Mouse (Mus musculus) intestine, postnatal 0 days (tissue): ENCODE results near the gene Spata13. TPM values are rescaled to one million over a fixed set of nuclear protein-coding genes. Genes with fewer than 3 reads are reported as not detected.

Experiments used
- ATAC-seq: fragments of 200-750 bp; cut with Nextera tagmentation; 2 replicates; pipeline ENCODE4 v1.8.0; 2017; ENCODE audit warnings: mild to moderate bottlenecking, moderate TSS enrichment, moderate library complexity
- H3K27ac ChIP-seq: fragments of 300-500 bp; sonication (generic); 2 replicates; pipeline ENCODE4 v1.5.1; 2014; ENCODE audit warnings: mild to moderate bottlenecking, low read depth, low read length, moderate library complexity
- H3K27me3 ChIP-seq: fragments of 300-500 bp; sonication (generic); replicated peaks from 2 replicates; pipeline ENCODE4 v1.6.1; 2014; ENCODE audit warnings: low read length, mixed read lengths; ENCODE audit not compliant: control insufficient read depth, insufficient read depth
- H3K36me3 ChIP-seq: fragments of 300-500 bp; sonication (generic); 2 replicates; pipeline ENCODE4 v1.6.1; 2014; ENCODE audit warnings: mild to moderate bottlenecking, moderate library complexity; ENCODE audit not compliant: control insufficient read depth, insufficient read depth
- H3K4me1 ChIP-seq: fragments of 300-500 bp; sonication (generic); replicated peaks from 2 replicates; pipeline ENCODE4 v1.6.1; 2014; ENCODE audit warnings: antibody characterized with exemption, low read length, mixed read lengths; ENCODE audit not compliant: control insufficient read depth, insufficient read depth
- H3K4me2 ChIP-seq: fragments of 300-500 bp; sonication (generic); replicated peaks from 2 replicates; pipeline ENCODE4 v1.6.1; 2014; ENCODE audit warnings: low read depth, mild to moderate bottlenecking, moderate library complexity
- H3K4me3 ChIP-seq: fragments of 300-500 bp; sonication (generic); 2 replicates; pipeline ENCODE4 v1.5.1; 2014; ENCODE audit warnings: low read depth, low read length
- H3K9ac ChIP-seq: fragments of 300-500 bp; sonication (generic); 2 replicates; pipeline ENCODE4 v1.6.1; 2014; ENCODE audit warnings: mild to moderate bottlenecking, low read depth, low read length
- H3K9me3 ChIP-seq: fragments of 300-500 bp; sonication (generic); 2 replicates; pipeline ENCODE4 v1.6.1; 2016; ENCODE audit warnings: mixed run types; ENCODE audit not compliant: control insufficient read depth
- CTCF ChIP-seq: sonication (generic); IDR thresholded peaks from 2 replicates; pipeline ENCODE4 v1.5.1; 2016; ENCODE audit warnings: low read depth, mild to moderate bottlenecking, control low read depth, antibody characterized with exemption, moderate library complexity
- WGBS: fragments of 180-500 bp; shearing (Covaris S2); extraction: QIAGEN DNeasy Blood & Tissue Kit; methylation state at CpG from one replicate; pipeline ENCODE4 v1.1.7; 2014; 5-methylcytosine and 5-hydroxymethylcytosine counted together
- polyA plus RNA-seq: library from polyadenylated mRNA; unstranded; fragments of >200 nt; fragmentation: Nextera tagmentation; extraction: Ambion mirVana; gene quantifications from 2 replicates; pipeline ENCODE4 v1.2.1, GENCODE M21; 2015

Spata13 gene
- polyA plus RNA-seq, 1 experiment from 2014 or later = 10.2 TPM

DNA sequence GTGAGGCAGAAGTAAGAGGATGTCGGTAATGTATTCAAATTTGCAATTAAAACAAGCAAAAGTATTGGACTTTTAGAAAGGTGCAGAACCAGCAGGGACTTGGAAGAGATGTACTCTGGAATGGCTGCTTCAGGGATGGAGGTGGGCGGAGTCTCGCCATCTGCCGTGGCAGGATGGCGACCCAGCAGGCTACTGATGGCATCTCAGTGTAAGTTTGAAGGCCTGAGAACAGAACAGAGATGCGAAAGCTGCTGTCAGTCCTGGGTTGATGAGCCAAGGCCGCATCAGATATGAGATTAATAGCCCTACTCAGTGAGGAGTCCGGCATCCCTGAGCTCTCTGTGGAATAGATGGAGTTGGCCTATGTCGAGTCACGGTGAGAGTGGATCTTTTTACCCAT lies 65.2 kb downstream of the Spata13 start:
- ATAC-seq = no peak
- no peak for TF ChIP-seq CTCF
- Histone ChIP-seq H3K36me3 (0 out of 2 replicates have a peak, but pooled peaks cover 4% of the 10 kb centered on the region), H3K4me2 (no peak overlapping the region), H3K27ac (no peak overlapping the region), H3K4me3 (no peak overlapping the region), H3K27me3 (no peaks in the 10 kb centered on the region), H3K4me1 (peaks cover 11% of the 10 kb centered on the region), H3K9ac (no peak overlapping the region), H3K9me3 (no peaks in the 10 kb centered on the region)
- 85% methylated on average over 10 of the region's 10 CpGs for WGBS

DNA sequence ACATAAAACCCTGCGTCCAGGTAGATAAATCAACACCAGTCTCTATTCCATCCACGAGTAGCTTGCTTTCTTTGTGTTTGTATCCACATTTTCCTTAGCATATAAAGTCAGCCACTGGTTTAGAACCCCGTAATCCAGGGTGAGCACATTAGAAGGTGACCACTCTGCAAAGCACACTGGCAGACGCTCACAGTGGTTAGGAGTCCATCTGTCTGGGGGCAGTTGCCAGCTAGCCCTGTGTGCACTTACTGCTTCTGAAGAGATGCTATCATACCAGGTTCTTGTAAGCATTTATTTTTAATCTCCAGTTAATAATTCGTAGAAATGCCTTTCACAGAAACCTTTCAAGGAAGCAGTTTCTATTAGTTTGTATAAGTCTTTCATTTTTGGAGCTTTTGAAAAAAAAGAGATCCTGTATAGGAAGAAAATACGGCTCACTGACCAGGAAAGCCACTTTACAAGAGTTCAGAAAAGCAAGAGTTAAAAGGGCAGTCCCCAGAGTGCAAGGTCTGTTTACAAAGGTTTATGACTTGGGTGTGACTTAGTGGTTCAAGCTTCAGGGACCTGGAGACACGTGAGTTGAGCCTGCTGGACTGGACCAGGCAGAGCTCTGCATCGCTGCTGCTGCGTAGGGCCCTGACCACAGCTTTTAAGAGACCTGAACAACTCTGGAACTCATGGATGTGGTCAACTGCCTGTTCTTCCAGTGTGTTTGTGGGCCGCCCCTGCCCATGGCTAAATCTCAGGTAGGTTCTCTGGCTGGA lies 68.8 kb downstream of the Spata13 start:
- WGBS = 32% methylated on average over 10 of the region's 10 CpGs
- Histone ChIP-seq H3K9ac (peak overlapping the region; percentile 22; the same call in 1 of the 2 replicates), H3K27me3 (no peaks in the 10 kb centered on the region), H3K36me3 (peaks cover 12% of the 10 kb centered on the region; the same call in 1 of the 2 replicates), H3K27ac (peak overlapping the region; percentile 64), H3K4me1 (peaks cover 10% of the 10 kb centered on the region), H3K9me3 (no peaks in the 10 kb centered on the region), H3K4me2 (peak overlapping the region; percentile 61), H3K4me3 (peak overlapping the region; percentile 37)
- peak; percentile 84 for ATAC-seq
- TF ChIP-seq CTCF = no peak

DNA sequence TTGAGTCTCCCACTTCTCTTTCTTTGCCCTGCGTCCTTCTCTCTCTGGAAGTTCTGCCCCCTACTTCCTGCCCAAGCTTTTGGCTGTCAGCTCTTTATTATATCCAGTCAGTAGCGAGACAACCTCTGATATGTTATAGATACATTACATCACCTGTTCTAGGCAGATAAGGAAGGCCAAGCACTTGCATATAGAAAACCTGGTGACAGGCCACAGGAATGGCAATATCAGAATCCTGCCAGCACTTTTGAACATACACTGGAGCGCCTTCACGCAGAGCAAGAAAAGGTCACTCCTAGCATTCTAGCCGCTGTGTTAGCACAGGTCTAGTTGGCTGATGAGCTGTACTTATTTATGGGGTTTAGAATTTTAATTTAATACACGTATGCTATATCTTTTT lies 70.7 kb downstream of the Spata13 start:
- Histone ChIP-seq H3K4me3 (peak overlapping the region; percentile 26; the same call in 1 of the 2 replicates), H3K9me3 (no peaks in the 10 kb centered on the region), H3K36me3 (peaks cover 19% of the 10 kb centered on the region; the same call in 1 of the 2 replicates), H3K4me1 (peaks cover 10% of the 10 kb centered on the region), H3K4me2 (peak overlapping the region; percentile 61), H3K9ac (peak overlapping the region; percentile 26; the same call in 1 of the 2 replicates), H3K27ac (peak overlapping the region; percentile 71), H3K27me3 (no peaks in the 10 kb centered on the region)
- ATAC-seq = peak; percentile 68
- TF ChIP-seq CTCF = no peak; the same call in none of the 2 replicates
- WGBS = 33% methylated on average over 6 of the region's 6 CpGs

DNA sequence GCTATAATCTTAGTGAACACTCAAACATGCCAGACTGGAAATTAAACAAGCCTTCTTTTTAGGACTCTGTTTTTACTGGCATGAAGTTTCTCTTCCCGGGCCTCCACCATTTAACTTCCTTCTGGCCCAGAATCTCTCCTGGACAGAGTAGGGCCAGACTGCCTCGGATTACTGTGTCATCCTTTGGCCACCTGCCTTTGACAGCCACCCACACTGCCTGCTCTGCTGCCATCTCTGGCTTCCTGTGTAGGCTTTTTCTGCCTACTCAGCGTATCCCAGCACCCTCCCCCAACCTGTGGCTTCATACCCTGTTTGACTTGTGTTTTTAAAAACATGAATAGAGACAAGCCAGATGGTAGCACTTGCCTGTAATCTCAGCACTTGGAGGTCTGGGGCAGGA lies 71.2 kb downstream of the Spata13 start:
- TF ChIP-seq CTCF = no peak
- 0 out of 2 replicates have a peak overlapping the region, but pooled peaks have one; percentile 71 for H3K27ac ChIP-seq
- ATAC-seq = 0 out of 2 replicates have a peak, but pooled peaks have one; percentile 12

DNA sequence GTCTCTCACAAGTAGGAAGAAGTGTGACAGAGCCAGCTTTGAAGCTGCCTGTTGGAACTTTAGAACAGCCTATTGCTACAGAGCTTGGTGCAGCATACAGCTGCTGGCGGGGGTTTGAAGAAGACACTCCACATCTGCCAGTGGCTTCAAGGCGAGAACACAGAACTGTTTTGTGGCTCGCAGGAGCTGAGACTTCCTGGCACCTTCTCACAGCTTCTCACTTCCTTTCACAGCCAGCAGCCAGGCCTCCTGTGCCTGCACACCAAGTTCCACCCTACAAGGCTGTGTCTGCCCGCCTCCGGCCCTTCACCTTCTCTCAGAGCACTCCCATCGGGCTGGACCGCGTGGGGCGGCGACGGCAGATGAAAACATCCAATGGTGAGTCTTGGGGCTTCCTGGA lies 75.4 kb downstream of the Spata13 start:
- Histone ChIP-seq H3K4me3 (no peak overlapping the region), H3K4me1 (0 out of 2 replicates have a peak, but pooled peaks cover 3% of the 10 kb centered on the region), H3K27me3 (no peaks in the 10 kb centered on the region), H3K9me3 (no peaks in the 10 kb centered on the region), H3K4me2 (no peak overlapping the region), H3K9ac (no peak overlapping the region), H3K27ac (no peak overlapping the region), H3K36me3 (peaks cover 37% of the 10 kb centered on the region)
- no peak for ATAC-seq
- TF ChIP-seq CTCF = no peak
- WGBS = 56% methylated on average over 11 of the region's 11 CpGs

More for the DNA sequence above, 71.2 kb downstream of the Spata13 start:
- H3K4me3 ChIP-seq = no peak overlapping the region
- WGBS = 22% methylated on average over 3 of the region's 3 CpGs
- peaks cover 19% of the 10 kb centered on the region; the same call in 1 of the 2 replicates for H3K36me3 ChIP-seq
- no peaks in the 10 kb centered on the region for H3K27me3 ChIP-seq
- H3K4me2 ChIP-seq = peak overlapping the region; percentile 61
- H3K9ac ChIP-seq = no peak overlapping the region
- H3K4me1 ChIP-seq = peaks cover 10% of the 10 kb centered on the region
- H3K9me3 ChIP-seq = no peaks in the 10 kb centered on the region

DNA sequence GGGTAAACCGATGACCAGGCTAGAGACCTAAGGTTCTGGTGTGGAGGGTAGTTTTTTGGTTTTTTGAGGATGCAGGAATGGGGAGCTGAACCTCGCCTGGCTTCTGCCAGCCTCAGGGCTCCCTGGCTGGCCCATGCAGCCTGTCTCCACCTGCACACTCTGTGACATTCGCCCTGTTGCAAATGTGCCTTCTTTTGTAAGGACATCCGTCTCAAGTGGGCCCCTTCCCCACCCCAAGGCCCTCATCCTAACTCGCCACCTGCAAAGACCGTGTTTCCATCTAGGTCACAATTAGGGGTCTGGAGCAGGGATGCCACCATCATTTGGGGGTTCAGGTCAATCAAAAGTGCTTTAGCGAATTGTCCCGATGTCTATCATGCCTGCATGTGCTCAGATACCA lies 75.9 kb downstream of the Spata13 start:
- no peaks in the 10 kb centered on the region for H3K27me3 ChIP-seq
- no peak overlapping the region for H3K4me2 ChIP-seq
- H3K9me3 ChIP-seq = no peaks in the 10 kb centered on the region
- peaks cover 39% of the 10 kb centered on the region for H3K36me3 ChIP-seq
- 0 out of 2 replicates have a peak, but pooled peaks cover 3% of the 10 kb centered on the region for H3K4me1 ChIP-seq
- 90% methylated on average over 8 of the region's 8 CpGs for WGBS
- no peak for ATAC-seq
- H3K4me3 ChIP-seq = no peak overlapping the region
- no peak overlapping the region for H3K27ac ChIP-seq
- no peak for TF ChIP-seq CTCF
- no peak overlapping the region for H3K9ac ChIP-seq
